14 mouse cellular contexts compared by ENCODE assay signal in genomic region chr9:71568323-71568942, GRCm38 (mm10). TPM values are rescaled to one million over a fixed set of nuclear protein-coding genes. Genes with fewer than 3 reads are reported as not detected.
DNase-seq lines count a peak whose midpoint lies in the region; ATAC-seq and TF ChIP-seq lines count a peak whose summit lies in the region.
"Had no signal": no experiment of that assay in that cellular context is flagged by ENCODE, and none has a peak within 500 bp of the region (broad histone marks: within the 10 kb centered on the region; RNA-seq: fewer than 3 reads in every experiment).

No protein-coding gene starts in this region.

- TF ChIP-seq CTCF in heart, adult 2 months (IDR thresholded peaks at IDR 0.05), result no peak
- no peak for TF ChIP-seq CTCF in lung, embryonic 14.5 days (IDR thresholded peaks at IDR 0.05; ENCODE audit: low read depth)

- H3K4me3 ChIP-seq in heart, adult 2 months, result no peak overlapping the region
- H3K4me3 ChIP-seq in lung, embryonic 14.5 days (ENCODE audit: low read depth, low read length), result no peak overlapping the region
- H3K4me3 ChIP-seq in brown adipose tissue, adult 24 weeks (ENCODE audit: insufficient read depth, low read depth, low read length), result no peak overlapping the region
- H3K4me3 ChIP-seq: hindbrain, embryonic 12.5 days; limb, embryonic 12.5 days had no signal

- no peaks in the 10 kb centered on the region for H3K27me3 ChIP-seq in heart, adult 2 months (ENCODE audit: control insufficient read depth, insufficient read depth, low read length)
- no peaks in the 10 kb centered on the region for H3K27me3 ChIP-seq in lung, embryonic 14.5 days (ENCODE audit: insufficient read depth, low read length)
- H3K27me3 ChIP-seq: hindbrain, embryonic 12.5 days had no signal

- H3K79me2 ChIP-seq in heart, adult 2 months (replicated peaks; ENCODE audit: control insufficient read depth, insufficient read depth, low read length), result peaks cover 1% of the 10 kb centered on the region; the same call in 1 of the 2 replicates

- no peak for TF ChIP-seq POLR2A in heart, adult 2 months (IDR thresholded peaks at IDR 0.05; ENCODE audit: insufficient read depth, low read depth, low read length)

- H3K27ac ChIP-seq in heart, adult 2 months, result peak overlapping the region; percentile 79
- H3K27ac ChIP-seq in lung, embryonic 14.5 days (ENCODE audit: low read depth), result 0 out of 2 replicates have a peak overlapping the region, but pooled peaks have one; percentile 4
- peak overlapping the region; percentile 74 for H3K27ac ChIP-seq in brown adipose tissue, adult 24 weeks (replicated peaks; ENCODE audit: low read depth, low read length)
- H3K27ac ChIP-seq: hindbrain, embryonic 12.5 days; limb, embryonic 12.5 days had no signal

- peaks cover 42% of the 10 kb centered on the region for H3K36me3 ChIP-seq in heart, adult 2 months (ENCODE audit: control insufficient read depth, insufficient read depth, low read length)
- no peaks in the 10 kb centered on the region for H3K36me3 ChIP-seq in lung, embryonic 14.5 days (ENCODE audit: insufficient read depth)
- H3K36me3 ChIP-seq: hindbrain, embryonic 12.5 days; limb, embryonic 12.5 days had no signal

- no peaks in the 10 kb centered on the region for H3K9me3 ChIP-seq in lung, embryonic 14.5 days (ENCODE audit: low read depth, low read length)
- H3K9me3 ChIP-seq: hindbrain, embryonic 12.5 days; limb, embryonic 12.5 days had no signal

- DNase-seq in heart, adult 2 months, result no peak
- DNase-seq in heart, adult 8-10 months (ENCODE audit: low spot score), result no peak
- no peak for DNase-seq in lung, embryonic 14.5 days
- no peak for DNase-seq in lung, postnatal 10 days
- peak; percentile 14 for DNase-seq in thymus, postnatal 14 days
- DNase-seq in left cerebral cortex, postnatal 14 days (ENCODE audit: low spot score in 2 of 2), result no peak
- DNase-seq: adrenal gland, postnatal 36 days; cerebellum, postnatal 25 days; kidney, postnatal 4 days had no signal

- no peak overlapping the region for H3K4me2 ChIP-seq in lung, embryonic 14.5 days
- H3K4me2 ChIP-seq: hindbrain, embryonic 12.5 days; limb, embryonic 12.5 days had no signal

- intact Hi-C loops in heart, adult 2 months (cut with DNase I), result loop anchor here (2.0 kb wide), 1 partner anchor 20 kb away; no protein-coding TSS in a partner anchor
- intact Hi-C loops in left cerebral cortex, postnatal 14 days (cut with DNase I), result no loop called here

- no peak for TF ChIP-seq EP300 in heart, adult 2 months (IDR thresholded peaks at IDR 0.05; ENCODE audit: insufficient read depth, low read depth, low read length)

- 23% methylated on average over 5 of the region's 5 CpGs for WGBS in heart, adult 2 months
- 32% methylated on average over 5 of the region's 5 CpGs for WGBS in lung, embryonic 14.5 days

- H3K9ac ChIP-seq in heart, adult 2 months (ENCODE audit: low read depth, low read length), result no peak overlapping the region
- H3K9ac ChIP-seq in lung, embryonic 14.5 days, result no peak overlapping the region
- H3K9ac ChIP-seq: hindbrain, embryonic 12.5 days; limb, embryonic 12.5 days had no signal

- ATAC-seq in lung, embryonic 14.5 days (ENCODE audit: insufficient read depth), result no peak
- ATAC-seq: activated CD4-positive, CD25-positive, alpha-beta regulatory T cell, adult 4 months; intestine, postnatal 0 days had no signal

- peaks cover 25% of the 10 kb centered on the region for H3K4me1 ChIP-seq in heart, adult 2 months (ENCODE audit: control insufficient read depth, insufficient read depth, low read length)
- no peaks in the 10 kb centered on the region; the same call in 1 of the 2 replicates for H3K4me1 ChIP-seq in lung, embryonic 14.5 days (ENCODE audit: insufficient read depth)
- H3K4me1 ChIP-seq in brown adipose tissue, adult 24 weeks (ENCODE audit: control insufficient read depth, insufficient read depth, insufficient read length, low read length), result peaks cover 18% of the 10 kb centered on the region

RNA-seq across cellular contexts. Expression of gene Myzap, which starts 23.7 kb away (rescaled TPM):
- 100 to 1,000 TPM; 359 to 430 TPM for total RNA-seq in heart, adult 2 months (2021)
- 163 and 284 TPM in 2 replicates for polyA plus RNA-seq in heart, adult 2 months (2012; rRNA removed)
- 100 to 1,000 TPM; 373 to 483 (median 430) TPM for total RNA-seq in heart, adult 8-10 months (2022)
- polyA plus RNA-seq in lung, embryonic 14.5 days (2014; fragmentation: Nextera tagmentation; extraction: Ambion mirVana), result 39.0 and 44.4 TPM in 2 replicates
- polyA plus RNA-seq in brown adipose tissue, adult 24 weeks (2012; ENCODE audit: insufficient read depth, insufficient read length, missing spikeins), result 2.0 TPM in 2 replicates
- 1 to 10 TPM; 1.7 TPM for total RNA-seq in left cerebral cortex, postnatal 14 days (2021)

Comparison
In these comparisons a context has a peak if more than half of its experiments do, and no peak if none do; other contexts are left out.
1. H3K27ac ChIP-seq: peak in every context shown above with its lines; median percentile 79 in heart, adult 2 months; 74 in brown adipose tissue, adult 24 weeks; 4 in lung, embryonic 14.5 days.
2. RNA of gene Myzap, which starts 23.7 kb away (total RNA-seq): 373 to 483 TPM in heart, adult 8-10 months and 359 to 430 TPM in heart, adult 2 months; 1.7 TPM in left cerebral cortex, postnatal 14 days; every median in the first group is over 100 times any median in the second.